Mouse (Mus musculus): ENCODE measurements around the gene Bhmt2. TPM values are rescaled to one million over a fixed set of nuclear protein-coding genes. Genes with fewer than 3 reads are reported as not detected.

Gene Bhmt2
- polyA plus RNA-seq, 1 experiment: 0.19 TPM

GRCm38 (mm10) chr13:93607701-93608100 lies 66.4 kb downstream of the Bhmt2 start:
- no peaks in the 10 kb centered on the region for H3K27me3 ChIP-seq (ENCODE audit: control insufficient read depth, insufficient read depth, low read length)

GRCm38 (mm10) chr13:93606868-93607578 lies 67.1 kb downstream of the Bhmt2 start:
- no peaks in the 10 kb centered on the region for H3K36me3 ChIP-seq (ENCODE audit: control insufficient read depth, insufficient read depth, low read length)
- H3K4me1 ChIP-seq (ENCODE audit: control insufficient read depth, insufficient read depth, insufficient read length, low read length): peaks cover 7% of the 10 kb centered on the region; the same call in 1 of the 2 replicates
- peak overlapping the region; percentile 59 for H3K27ac ChIP-seq (ENCODE audit: insufficient read depth, low read depth, low read length)
- TF ChIP-seq CTCF (IDR thresholded peaks at IDR 0.05; ENCODE audit: extremely low read depth, insufficient read length, insufficient replicate concordance, low read depth, low read length) (no peak), POLR2A (IDR thresholded peaks at IDR 0.05; ENCODE audit: low read depth, low read length) (no peak)
- WGBS: 32% methylated on average over 13 of the region's 13 CpGs
- no peak overlapping the region for H3K4me3 ChIP-seq (ENCODE audit: low read depth, low read length)
- H3K27me3 ChIP-seq (ENCODE audit: control insufficient read depth, insufficient read depth, low read length): no peaks in the 10 kb centered on the region

More at GRCm38 (mm10) chr13:93607701-93608100, 66.4 kb downstream of the Bhmt2 start:
- Histone ChIP-seq H3K27ac (ENCODE audit: insufficient read depth, low read depth, low read length) (no peak overlapping the region), H3K36me3 (ENCODE audit: control insufficient read depth, insufficient read depth, low read length) (no peaks in the 10 kb centered on the region), H3K4me1 (ENCODE audit: control insufficient read depth, insufficient read depth, insufficient read length, low read length) (peaks cover 9% of the 10 kb centered on the region; the same call in 1 of the 2 replicates), H3K4me3 (ENCODE audit: low read depth, low read length) (no peak overlapping the region)
- whole genome bisulfite sequencing: 93% methylated on average over 3 of the region's 3 CpGs
- TF ChIP-seq CTCF (IDR thresholded peaks at IDR 0.05; ENCODE audit: extremely low read depth, insufficient read length, insufficient replicate concordance, low read depth, low read length): no peak
- TF ChIP-seq POLR2A (IDR thresholded peaks at IDR 0.05; ENCODE audit: low read depth, low read length): no peak

Other genes with a start within 250 kb of the Bhmt2 start
- 4.9 and 6.6 TPM in 2 replicates for gene Jmy, start 174.5 kb downstream of the Bhmt2 start, polyA plus RNA-seq (2012; rRNA removed)
- 0.08 TPM in 1 of 2 replicates, not detected in the other for gene Bhmt, start 36.3 kb downstream of the Bhmt2 start, polyA plus RNA-seq (2012; rRNA removed)
- 0.04 TPM in 1 of 2 replicates, not detected in the other for gene Dmgdh, start 131 bp upstream of the Bhmt2 start, polyA plus RNA-seq (2012; rRNA removed)
- 6.3 and 6.7 TPM in 2 replicates for gene Arsb, start 97.3 kb upstream of the Bhmt2 start, polyA plus RNA-seq (2012; rRNA removed)